Mouse (Mus musculus) megakaryocyte-erythroid progenitor cell, adult 5-6 weeks (primary cell): ENCODE measurements around the gene Brix1. TPM values are rescaled to one million over a fixed set of nuclear protein-coding genes. Genes with fewer than 3 reads are reported as not detected.
A peak's percentile ranks its signal among the peaks of the same experiment; 100 is the strongest.

Source experiments
- ATAC-seq: replicated peaks from 2 replicates; pipeline ENCODE4 v1.8.0; 2016; ENCODE audit warnings: mild to moderate bottlenecking, inconsistent platforms; ENCODE audit not compliant: severe bottlenecking, poor library complexity, low FRiP score, low TSS enrichment
- total RNA-seq, 2 experiments: library from RNA; stranded (forward) in 1 of 2; stranded (reverse) in 1 of 2; fragments of 200-1000, 215-1000 nt in 1 of 2; fragments of >200 nt in 1 of 2; fragmentation: Nextera tagmentation in 1 of 2; gene quantifications; 2 replicates each; pipeline ENCODE4 v1.2.3; 2014 to 2017

Gene Brix1
- total RNA-seq, 2 experiments from 2014 or later = 68.4 to 73.8 TPM

GRCm38 (mm10) chr15:10464678-10465077 is 21.1 kb downstream of the Brix1 start:
- ATAC-seq = peak; percentile 82

DNA sequence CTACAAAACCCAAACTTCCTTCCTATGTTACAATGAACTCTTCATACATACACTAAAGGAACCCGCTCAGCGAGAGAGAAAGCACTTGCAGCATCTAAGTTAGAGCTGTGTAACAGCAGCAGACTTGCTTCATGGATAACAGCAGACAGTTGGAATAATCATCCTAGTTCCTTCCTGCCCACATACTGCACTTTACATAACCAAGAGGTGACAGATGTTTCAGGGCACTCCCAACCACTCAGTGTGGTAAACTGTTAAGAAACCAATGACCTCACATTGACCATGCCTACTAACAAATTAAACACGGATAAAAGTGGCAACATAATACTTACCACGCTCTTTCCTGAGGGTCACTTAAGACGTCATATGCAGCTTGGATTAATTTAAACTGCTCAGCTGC is 22.2 kb downstream of the Brix1 start:
- peak; percentile 74 for ATAC-seq

- no peak for ATAC-seq
Observed at GRCm38 (mm10) chr15:10460986-10461385, 24.8 kb downstream of the Brix1 start.

DNA sequence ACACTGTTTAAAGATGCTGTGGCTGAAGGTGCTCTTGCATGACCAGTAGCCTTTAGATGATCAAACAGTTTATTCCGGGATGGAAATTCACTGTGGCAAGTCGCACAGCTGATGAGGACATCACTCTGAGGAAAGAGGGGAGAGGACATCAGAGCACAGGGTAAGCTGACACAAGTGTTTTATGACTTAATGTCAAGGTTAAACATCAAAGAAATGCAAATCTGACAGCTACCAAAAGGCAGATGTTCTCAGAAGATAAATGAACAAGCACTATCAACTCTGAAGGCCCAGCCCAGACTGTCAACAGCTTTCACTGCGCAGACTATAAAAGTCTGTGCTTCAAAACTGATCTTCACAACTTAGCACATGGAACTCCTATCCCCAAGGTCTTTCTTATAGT is 38.6 kb downstream of the Brix1 start:
- ATAC-seq = peak; percentile 65

- ATAC-seq = no peak
Observed at GRCm38 (mm10) chr15:10442275-10442674, 43.5 kb downstream of the Brix1 start.

DNA sequence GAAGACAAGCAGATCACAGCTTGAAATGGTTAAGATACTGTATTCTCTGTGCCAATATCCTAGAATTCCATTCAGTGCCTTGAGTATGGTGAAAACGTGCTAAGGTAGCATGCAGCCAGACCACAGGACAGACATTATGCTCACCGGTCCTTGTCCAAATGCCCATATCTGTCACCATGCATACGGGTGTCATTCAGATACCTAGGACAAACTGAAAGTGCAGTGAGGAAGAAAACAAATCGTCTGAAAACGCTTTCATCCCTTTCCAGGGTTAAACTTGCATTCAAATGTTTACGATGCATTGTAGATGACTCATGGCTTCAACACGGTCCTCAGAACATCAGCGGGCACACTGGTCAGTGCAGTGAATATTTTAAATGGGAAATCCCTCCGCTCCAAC is 44.3 kb downstream of the Brix1 start:
- ATAC-seq = no peak

GRCm38 (mm10) chr15:10439963-10440362 is 45.8 kb downstream of the Brix1 start:
- no peak for ATAC-seq

- no peak for ATAC-seq
Observed at GRCm38 (mm10) chr15:10436893-10437292, 48.9 kb downstream of the Brix1 start.

DNA sequence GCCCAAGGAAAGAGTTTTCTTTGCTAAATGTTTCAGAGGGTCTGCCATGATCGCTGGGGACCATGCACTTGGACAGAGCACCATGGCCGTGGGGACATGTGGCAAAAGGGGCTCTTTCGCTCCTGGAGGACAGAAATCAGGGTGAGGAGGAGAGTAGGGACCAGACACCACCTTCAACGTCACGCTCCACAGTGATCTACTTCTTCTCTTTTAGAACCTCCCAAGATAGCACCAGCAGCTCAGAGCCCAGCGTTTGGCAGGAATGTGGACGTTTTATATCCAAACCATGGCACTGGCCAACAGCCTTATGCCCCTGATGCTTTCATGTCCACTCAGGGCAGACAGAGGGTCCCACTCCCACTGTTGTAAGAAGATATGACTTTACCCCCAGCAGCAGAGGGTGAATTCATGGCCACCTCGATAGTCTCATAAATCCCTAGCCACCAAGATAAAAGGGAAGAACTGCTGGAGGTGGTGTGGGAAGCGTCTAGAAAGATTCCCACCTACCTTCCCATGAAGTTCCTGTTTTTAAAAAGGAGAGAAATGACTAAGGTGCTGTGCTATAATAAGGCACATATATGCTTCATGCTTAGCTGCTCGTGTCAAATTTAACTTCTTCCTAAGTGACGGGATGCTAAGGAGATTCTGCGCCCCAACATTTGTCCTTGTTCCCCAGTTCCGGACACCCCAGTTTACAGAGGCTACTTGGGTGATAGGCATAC is 59.0 kb downstream of the Brix1 start:
- no peak for ATAC-seq

- no peak for ATAC-seq
Observed at GRCm38 (mm10) chr15:10426124-10426523, 59.6 kb downstream of the Brix1 start.

Other genes with a start within 250 kb of the Brix1 start
- not detected in 2 replicates for gene Gm21973, start 160.6 kb downstream of the Brix1 start, total RNA-seq (2014; fragmentation: Nextera tagmentation)
- not detected in 2 replicates for gene Gm21973, start 160.6 kb downstream of the Brix1 start, total RNA-seq (2017)
- not detected in 2 replicates for gene Agxt2, start 127.4 kb downstream of the Brix1 start, total RNA-seq (2014; fragmentation: Nextera tagmentation)
- gene Agxt2, start 127.4 kb downstream of the Brix1 start, total RNA-seq (2017) = not detected in 2 replicates
- gene Dnajc21, start 15.4 kb downstream of the Brix1 start, total RNA-seq (2014; fragmentation: Nextera tagmentation) = 39.6 and 43.5 TPM in 2 replicates
- gene Dnajc21, start 15.4 kb downstream of the Brix1 start, total RNA-seq (2017) = 70.9 and 82.4 TPM in 2 replicates
- 31.5 and 46.9 TPM in 2 replicates for gene Rad1, start 71 bp upstream of the Brix1 start, total RNA-seq (2014; fragmentation: Nextera tagmentation)
- gene Rad1, start 71 bp upstream of the Brix1 start, total RNA-seq (2017) = 23.1 and 23.4 TPM in 2 replicates
- not detected in 2 replicates for gene Ttc23l, start 72.7 kb upstream of the Brix1 start, total RNA-seq (2014; fragmentation: Nextera tagmentation)
- not detected in 2 replicates for gene Ttc23l, start 72.7 kb upstream of the Brix1 start, total RNA-seq (2017)
- 1.2 and 5.4 TPM in 2 replicates for gene Rai14, start 228.7 kb upstream of the Brix1 start, total RNA-seq (2014; fragmentation: Nextera tagmentation)
- gene Rai14, start 228.7 kb upstream of the Brix1 start, total RNA-seq (2017) = 3.7 and 4.1 TPM in 2 replicates